Mouse (Mus musculus) ES-E14 (cell line): ENCODE results near the gene Irf2bpl.

Experiments
- HCFC1 ChIP-seq: IDR thresholded peaks from 2 replicates; pipeline ENCODE4 v1.6.1; 2012; ENCODE audit warnings: low read length, inconsistent platforms, borderline replicate concordance; ENCODE audit not compliant: insufficient read depth
- MAFK ChIP-seq: IDR thresholded peaks from 2 replicates; pipeline ENCODE4 v1.6.1; 2014; ENCODE audit warnings: mild to moderate bottlenecking, low read depth, low read length, inconsistent platforms; ENCODE audit not compliant: insufficient read depth
- ZC3H11A ChIP-seq: IDR thresholded peaks from 2 replicates; pipeline ENCODE4 v1.6.1; 2012; ENCODE audit warnings: low read depth, mild to moderate bottlenecking, inconsistent platforms, low read length, borderline replicate concordance
- ZNF384 ChIP-seq: IDR thresholded peaks from 2 replicates; pipeline ENCODE4 v1.6.1; 2012; ENCODE audit warnings: low read depth, low read length, inconsistent platforms

GRCm38 (mm10) chr12:86903828-86904806 lies 19.5 kb upstream of the Irf2bpl start:
- no peak for TF ChIP-seq ZC3H11A
- no peak for TF ChIP-seq ZNF384
- no peak for TF ChIP-seq MAFK
- no peak for TF ChIP-seq HCFC1
